Mouse (Mus musculus) NIH3T3 (cell line): ENCODE results near the gene Nckap5.
A peak's percentile ranks its signal among the peaks of the same experiment; 100 is the strongest.

Experiments used
- DNase-seq: peaks from one replicate; pipeline ENCODE4 v3.0.0-alpha.2; 2012; ENCODE audit warnings: low read depth

The Nckap5 gene

GRCm38 (mm10) chr1:126622036-126622435 is 208.6 kb downstream of the Nckap5 start:
- DNase-seq, result no peak

- DNase-seq, result no peak
These were observed 213.0 kb downstream of the Nckap5 start for GRCm38 (mm10) chr1:126617464-126618041.

- no peak for DNase-seq
These were observed 213.6 kb downstream of the Nckap5 start for GRCm38 (mm10) chr1:126616964-126617363.

- no peak for DNase-seq
These were observed 217.7 kb downstream of the Nckap5 start for GRCm38 (mm10) chr1:126612916-126613315.

GRCm38 (mm10) chr1:126608586-126608985 is 222.0 kb downstream of the Nckap5 start:
- no peak for DNase-seq

- DNase-seq, result no peak
These were observed 224.2 kb downstream of the Nckap5 start for GRCm38 (mm10) chr1:126606189-126607080.

- DNase-seq, result no peak
These were observed 226.0 kb downstream of the Nckap5 start for GRCm38 (mm10) chr1:126604551-126604950.

GRCm38 (mm10) chr1:126603771-126604515 is 226.7 kb downstream of the Nckap5 start:
- DNase-seq, result no peak

GRCm38 (mm10) chr1:126600596-126600995 is 230.0 kb downstream of the Nckap5 start:
- DNase-seq, result no peak

GRCm38 (mm10) chr1:126597376-126597775 is 233.2 kb downstream of the Nckap5 start:
- DNase-seq, result no peak

- no peak for DNase-seq
These were observed 235.8 kb downstream of the Nckap5 start for GRCm38 (mm10) chr1:126594796-126595195.

GRCm38 (mm10) chr1:126593044-126593805 is 237.4 kb downstream of the Nckap5 start:
- DNase-seq, result no peak

GRCm38 (mm10) chr1:126590911-126591310 is 239.7 kb downstream of the Nckap5 start:
- no peak for DNase-seq

- DNase-seq, result no peak
These were observed 252.4 kb downstream of the Nckap5 start for GRCm38 (mm10) chr1:126578163-126578562.

- DNase-seq, result no peak
These were observed 256.3 kb downstream of the Nckap5 start for GRCm38 (mm10) chr1:126574295-126574694.

- DNase-seq, result no peak
These were observed 256.9 kb downstream of the Nckap5 start for GRCm38 (mm10) chr1:126573714-126574113.

- no peak for DNase-seq
These were observed 257.5 kb downstream of the Nckap5 start for GRCm38 (mm10) chr1:126573097-126573496.

- no peak for DNase-seq
These were observed 260.9 kb downstream of the Nckap5 start for GRCm38 (mm10) chr1:126569611-126570238.

- DNase-seq, result peak; percentile 41
These were observed 261.9 kb downstream of the Nckap5 start for GRCm38 (mm10) chr1:126568520-126569197.

GRCm38 (mm10) chr1:126565151-126565725 is 265.4 kb downstream of the Nckap5 start:
- no peak for DNase-seq
